Mouse (Mus musculus) heart, postnatal 0 days (tissue): ENCODE data around the gene Ly9. TPM values are rescaled to one million over a fixed set of nuclear protein-coding genes. Genes with fewer than 3 reads are reported as not detected.

ENCODE experiments used
- ATAC-seq: fragments of 200-750 bp; cut with Nextera tagmentation; 2 replicates; pipeline ENCODE4 v1.8.0; 2017; ENCODE audit warnings: low read depth, moderate number of reproducible peaks, moderate library complexity; ENCODE audit not compliant: insufficient read depth
- DNase-seq: peaks from one replicate; pipeline ENCODE4 v3.0.0-alpha.2; 2016; ENCODE audit warnings: low spot score
- H3K27ac ChIP-seq: fragments of 300-500 bp; sonication (generic); 2 replicates; pipeline ENCODE4 v1.5.1; 2014; ENCODE audit warnings: low read depth, mild to moderate bottlenecking
- H3K27me3 ChIP-seq: fragments of 300-500 bp; sonication (generic); 2 replicates; pipeline ENCODE4 v1.6.1; 2014; ENCODE audit warnings: low read length, mixed read lengths; ENCODE audit not compliant: control insufficient read depth, insufficient read depth
- H3K36me3 ChIP-seq: fragments of 300-500 bp; sonication (generic); replicated peaks from 2 replicates; pipeline ENCODE4 v1.6.1; 2014; ENCODE audit warnings: low read length, mixed read lengths; ENCODE audit not compliant: control insufficient read depth, insufficient read depth
- H3K4me1 ChIP-seq: fragments of 300-500 bp; sonication (generic); 2 replicates; pipeline ENCODE4 v1.6.1; 2014; ENCODE audit warnings: antibody characterized with exemption; ENCODE audit not compliant: control insufficient read depth, insufficient read depth
- H3K4me2 ChIP-seq: fragments of 300-500 bp; sonication (generic); 2 replicates; pipeline ENCODE4 v1.6.1; 2014; ENCODE audit warnings: low read depth, mild to moderate bottlenecking, low read length, moderate library complexity
- H3K4me3 ChIP-seq: fragments of 300-500 bp; sonication (generic); 2 replicates; pipeline ENCODE4 v1.5.1; 2014; ENCODE audit warnings: low read depth, low read length
- H3K9ac ChIP-seq: fragments of 300-500 bp; sonication (generic); replicated peaks from 2 replicates; pipeline ENCODE4 v1.6.1; 2014; ENCODE audit warnings: low read depth, low read length, mixed read lengths
- H3K9me3 ChIP-seq: fragments of 300-500 bp; sonication (generic); replicated peaks from 2 replicates; pipeline ENCODE4 v1.6.1; 2016; ENCODE audit warnings: low read length; ENCODE audit not compliant: control insufficient read depth
- CTCF ChIP-seq: IDR thresholded peaks from 2 replicates; pipeline ENCODE4 v1.5.1; 2016; ENCODE audit warnings: antibody characterized with exemption, control low read depth, low read depth
- EP300 ChIP-seq: IDR thresholded peaks from 2 replicates; pipeline ENCODE4 v1.6.1; 2016; ENCODE audit warnings: antibody characterized with exemption, low read depth
- WGBS: fragments of 180-500 bp; shearing (Covaris S2); extraction: QIAGEN DNeasy Blood & Tissue Kit; methylation state at CpG from one replicate; pipeline ENCODE4 v1.1.7; 2014; 5-methylcytosine and 5-hydroxymethylcytosine counted together
- polyA plus RNA-seq: library from polyadenylated mRNA; unstranded; fragments of >200 nt; fragmentation: Nextera tagmentation; extraction: Ambion mirVana; gene quantifications from 2 replicates; pipeline ENCODE4 v1.2.1, GENCODE M21; 2015
- total RNA-seq: library from RNA; depleted of rRNA; stranded (reverse); fragments of >200 nt; gene quantifications from 2 replicates; pipeline ENCODE4 v1.2.3, GENCODE M21; 2014; ENCODE audit warnings: low replicate concordance

Gene Ly9
- total and polyA plus RNA-seq, 2 experiments from 2014 or later = 0.18 to 0.31 TPM

- WGBS = 80% methylated on average over 7 of the region's 7 CpGs
- Histone ChIP-seq H3K4me1 (no peaks in the 10 kb centered on the region), H3K36me3 (no peaks in the 10 kb centered on the region), H3K27ac (no peak overlapping the region), H3K27me3 (no peaks in the 10 kb centered on the region), H3K4me2 (no peak overlapping the region), H3K4me3 (no peak overlapping the region), H3K9ac (no peak overlapping the region), H3K9me3 (no peaks in the 10 kb centered on the region)
- no peak for ATAC-seq
- DNase-seq = no peak
- TF ChIP-seq CTCF = no peak
- TF ChIP-seq EP300 = no peak
These were observed 22.8 kb upstream of the Ly9 start for GRCm38 (mm10) chr1:171630041-171630440.

- ATAC-seq = no peak
- no peak overlapping the region for H3K4me2 ChIP-seq
- no peaks in the 10 kb centered on the region for H3K27me3 ChIP-seq
- WGBS = 69% methylated on average over 6 of the region's 6 CpGs
- no peak overlapping the region for H3K9ac ChIP-seq
- H3K27ac ChIP-seq = no peak overlapping the region
- TF ChIP-seq EP300 (no peak), CTCF (no peak)
- no peak overlapping the region for H3K4me3 ChIP-seq
- DNase-seq = no peak
- no peaks in the 10 kb centered on the region for H3K9me3 ChIP-seq
- H3K4me1 ChIP-seq = no peaks in the 10 kb centered on the region
- no peaks in the 10 kb centered on the region for H3K36me3 ChIP-seq
These were observed 22.0 kb upstream of the Ly9 start for GRCm38 (mm10) chr1:171629168-171629567.

- no peak overlapping the region for H3K4me2 ChIP-seq
- ATAC-seq (no peak), DNase-seq (no peak)
- no peak overlapping the region for H3K4me3 ChIP-seq
- no peak overlapping the region for H3K9ac ChIP-seq
- no peak overlapping the region for H3K27ac ChIP-seq
- WGBS = 66% methylated on average over 3 of the region's 3 CpGs
- TF ChIP-seq EP300 (no peak), CTCF (no peak)
- H3K27me3 ChIP-seq = no peaks in the 10 kb centered on the region
- no peaks in the 10 kb centered on the region for H3K36me3 ChIP-seq
- no peaks in the 10 kb centered on the region for H3K9me3 ChIP-seq
- H3K4me1 ChIP-seq = no peaks in the 10 kb centered on the region
These were observed 20.6 kb upstream of the Ly9 start for GRCm38 (mm10) chr1:171627801-171628200.

- no peak overlapping the region for H3K27ac ChIP-seq
- no peak overlapping the region for H3K4me2 ChIP-seq
- H3K9ac ChIP-seq = no peak overlapping the region
- WGBS = 90% methylated on average over 6 of the region's 6 CpGs
- TF ChIP-seq EP300 (no peak), CTCF (no peak)
- no peak for DNase-seq
- no peak for ATAC-seq
- no peaks in the 10 kb centered on the region for H3K4me1 ChIP-seq
- H3K9me3 ChIP-seq = no peaks in the 10 kb centered on the region
- H3K4me3 ChIP-seq = no peak overlapping the region
- no peaks in the 10 kb centered on the region for H3K36me3 ChIP-seq
- no peaks in the 10 kb centered on the region for H3K27me3 ChIP-seq
These were observed 12.9 kb upstream of the Ly9 start for GRCm38 (mm10) chr1:171620091-171620490.

GRCm38 (mm10) chr1:171619645-171620044 lies 12.4 kb upstream of the Ly9 start:
- DNase-seq (no peak), ATAC-seq (no peak)
- 68% methylated on average over 3 of the region's 3 CpGs for WGBS
- Histone ChIP-seq H3K4me2 (no peak overlapping the region), H3K4me3 (no peak overlapping the region), H3K9ac (no peak overlapping the region), H3K36me3 (no peaks in the 10 kb centered on the region), H3K9me3 (no peaks in the 10 kb centered on the region), H3K4me1 (no peaks in the 10 kb centered on the region), H3K27me3 (no peaks in the 10 kb centered on the region), H3K27ac (no peak overlapping the region)
- TF ChIP-seq CTCF (no peak), EP300 (no peak)

- DNase-seq (no peak), ATAC-seq (no peak)
- 63% methylated on average over 8 of the region's 8 CpGs for WGBS
- Histone ChIP-seq H3K27me3 (no peaks in the 10 kb centered on the region), H3K9ac (no peak overlapping the region), H3K4me3 (no peak overlapping the region), H3K4me1 (no peaks in the 10 kb centered on the region), H3K36me3 (no peaks in the 10 kb centered on the region), H3K27ac (no peak overlapping the region), H3K4me2 (no peak overlapping the region), H3K9me3 (no peaks in the 10 kb centered on the region)
- TF ChIP-seq EP300 (no peak), CTCF (no peak)
These were observed 11.8 kb upstream of the Ly9 start for GRCm38 (mm10) chr1:171619001-171619400.
